Mouse (Mus musculus): ENCODE measurements at regions not wholly inside any gene's neighbourhood (a gene's known extent, or its start where the extent isn't known, plus 50 kb on each side); places are given as distances from the start of the nearest gene placed in this dataset.

GRCm38 (mm10) chr3:8367659-8367969 lies 1242.3 kb downstream of the Zfp704 start:
- DNase-seq, result no peak

GRCm38 (mm10) chr3:8366907-8367658 lies 1242.8 kb downstream of the Zfp704 start:
- peak; percentile 7 for DNase-seq
